Mouse (Mus musculus): ENCODE results near the gene Vapa. TPM values are rescaled to one million over a fixed set of nuclear protein-coding genes. Genes with fewer than 3 reads are reported as not detected.

Vapa gene
- polyA plus RNA-seq, 1 experiment from 2014 or later: 177 TPM

DNA sequence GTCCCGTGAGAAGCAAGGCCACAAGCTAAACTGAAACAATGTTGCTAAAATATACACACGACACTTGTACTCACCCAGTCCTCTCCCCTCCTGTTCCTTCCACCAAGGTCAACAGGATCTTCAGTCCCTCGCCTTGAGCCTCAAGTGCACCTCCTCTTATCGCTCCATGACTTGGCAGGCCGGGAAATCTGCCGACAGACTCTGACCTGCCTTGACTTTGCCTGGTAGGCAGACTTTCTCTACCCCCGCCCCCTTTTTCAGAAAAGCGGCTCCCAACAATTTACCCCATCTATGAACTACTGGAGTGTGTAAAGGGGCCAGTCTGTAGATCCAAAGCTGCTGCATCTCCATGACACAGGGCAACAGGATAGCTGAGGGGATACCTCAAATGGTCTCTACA is 41.9 kb downstream of the Vapa start:
- peaks cover 17 to 18% of the 10 kb centered on the region in 2 experiments for H3K4me1 ChIP-seq (ENCODE audit: control insufficient read depth in 2 of 2, insufficient read depth in 2 of 2, low read length in 2 of 2)
- H3K9me3 ChIP-seq (ENCODE audit: control insufficient read depth, low read length): no peaks in the 10 kb centered on the region
- H3K27me3 ChIP-seq (ENCODE audit: control insufficient read depth, insufficient read depth, low read length): no peaks in the 10 kb centered on the region
- 40% methylated on average over 8 of the region's 8 CpGs for WGBS
- H3K4me2 ChIP-seq (ENCODE audit: low read length): 0 out of 2 replicates have a peak overlapping the region, but pooled peaks have one; percentile 30
- peak overlapping the region; percentile 77 to 79 for H3K27ac ChIP-seq (replicated peaks in 1 of 2; ENCODE audit: control insufficient read depth in 1 of 2, insufficient read depth in 1 of 2, low read depth in 2 of 2, low read length in 2 of 2)
- H3K9ac ChIP-seq (ENCODE audit: low read length): no peak overlapping the region
- H3K36me3 ChIP-seq (ENCODE audit: control insufficient read depth, insufficient read depth, low read length): no peaks in the 10 kb centered on the region
- no peak overlapping the region for H3K4me3 ChIP-seq (ENCODE audit: control insufficient read depth in 1 of 2, insufficient read depth in 1 of 2, low read depth in 1 of 2, low read length in 2 of 2)
- ATAC-seq (ENCODE audit: insufficient number of reproducible peaks, insufficient read depth, low FRiP score, low read depth): no peak

DNA sequence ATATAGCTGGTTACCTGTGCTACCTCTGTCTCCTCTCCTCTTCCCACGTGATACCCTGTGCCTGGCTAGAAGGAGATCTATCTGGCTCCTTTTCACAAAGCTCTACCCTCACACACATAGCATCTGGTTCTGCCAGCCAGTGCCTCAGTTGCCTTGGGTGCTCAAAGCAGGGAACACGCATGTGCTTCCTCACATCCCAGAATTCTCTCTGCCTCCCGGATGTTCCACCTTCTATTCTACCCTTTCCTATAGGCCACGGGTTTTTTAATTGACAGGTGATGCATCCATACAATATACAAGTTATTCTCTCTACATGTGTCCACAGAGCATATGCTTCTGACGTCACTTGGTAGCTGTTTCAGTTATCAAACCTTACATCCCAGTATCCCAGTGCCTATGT is 49.2 kb downstream of the Vapa start:
- Histone ChIP-seq H3K4me3 (ENCODE audit: control insufficient read depth in 1 of 2, insufficient read depth in 1 of 2, low read depth in 1 of 2, low read length in 2 of 2) (no peak overlapping the region), H3K4me2 (ENCODE audit: low read length) (no peak overlapping the region), H3K9me3 (ENCODE audit: control insufficient read depth, low read length) (no peaks in the 10 kb centered on the region), H3K27me3 (ENCODE audit: control insufficient read depth, insufficient read depth, low read length) (no peaks in the 10 kb centered on the region), H3K9ac (ENCODE audit: low read length) (no peak overlapping the region), H3K4me1 (ENCODE audit: control insufficient read depth in 2 of 2, insufficient read depth in 2 of 2, low read length in 2 of 2) (peaks cover 2 to 4% of the 10 kb centered on the region in 2 experiments; a peak in 1 of 4 replicates), H3K36me3 (ENCODE audit: control insufficient read depth, insufficient read depth, low read length) (no peaks in the 10 kb centered on the region), H3K27ac (replicated peaks in 1 of 2; ENCODE audit: control insufficient read depth in 1 of 2, insufficient read depth in 1 of 2, low read depth in 2 of 2, low read length in 2 of 2) (no peak overlapping the region)
- no peak for ATAC-seq (ENCODE audit: insufficient number of reproducible peaks, insufficient read depth, low FRiP score, low read depth)
- 74% methylated on average over 5 of the region's 5 CpGs for WGBS

DNA sequence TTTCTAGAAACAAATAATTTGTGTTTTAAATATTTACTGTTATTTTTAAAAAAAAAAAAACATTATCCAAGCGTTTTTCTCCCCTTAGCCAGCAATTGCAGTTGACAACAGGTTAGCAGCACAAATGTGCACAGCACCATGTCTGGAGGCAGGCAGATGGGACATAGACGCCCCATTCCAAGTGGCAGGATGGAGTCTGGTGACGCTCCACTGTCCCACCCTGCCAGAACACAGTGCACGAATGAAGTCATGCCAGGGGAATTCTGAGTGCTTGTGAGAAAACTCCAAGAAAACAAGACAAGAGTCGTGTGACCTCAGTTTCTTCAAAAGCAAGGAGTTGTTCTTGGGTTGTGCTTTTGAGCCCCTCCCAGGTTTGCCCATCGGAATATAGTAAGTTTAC is 50.0 kb downstream of the Vapa start:
- Histone ChIP-seq H3K9me3 (ENCODE audit: control insufficient read depth, low read length) (no peaks in the 10 kb centered on the region), H3K4me2 (ENCODE audit: low read length) (no peak overlapping the region), H3K4me3 (ENCODE audit: control insufficient read depth in 1 of 2, insufficient read depth in 1 of 2, low read depth in 1 of 2, low read length in 2 of 2) (no peak overlapping the region), H3K27ac (replicated peaks in 1 of 2; ENCODE audit: control insufficient read depth in 1 of 2, insufficient read depth in 1 of 2, low read depth in 2 of 2, low read length in 2 of 2) (no peak overlapping the region), H3K9ac (ENCODE audit: low read length) (no peak overlapping the region), H3K27me3 (ENCODE audit: control insufficient read depth, insufficient read depth, low read length) (no peaks in the 10 kb centered on the region), H3K4me1 (ENCODE audit: control insufficient read depth in 2 of 2, insufficient read depth in 2 of 2, low read length in 2 of 2) (peaks cover 2 to 9% of the 10 kb centered on the region in 2 experiments; a peak in 2 of 4 replicates), H3K36me3 (ENCODE audit: control insufficient read depth, insufficient read depth, low read length) (no peaks in the 10 kb centered on the region)
- no peak for ATAC-seq (ENCODE audit: insufficient number of reproducible peaks, insufficient read depth, low FRiP score, low read depth)
- WGBS: 34% methylated on average over 6 of the region's 6 CpGs

DNA sequence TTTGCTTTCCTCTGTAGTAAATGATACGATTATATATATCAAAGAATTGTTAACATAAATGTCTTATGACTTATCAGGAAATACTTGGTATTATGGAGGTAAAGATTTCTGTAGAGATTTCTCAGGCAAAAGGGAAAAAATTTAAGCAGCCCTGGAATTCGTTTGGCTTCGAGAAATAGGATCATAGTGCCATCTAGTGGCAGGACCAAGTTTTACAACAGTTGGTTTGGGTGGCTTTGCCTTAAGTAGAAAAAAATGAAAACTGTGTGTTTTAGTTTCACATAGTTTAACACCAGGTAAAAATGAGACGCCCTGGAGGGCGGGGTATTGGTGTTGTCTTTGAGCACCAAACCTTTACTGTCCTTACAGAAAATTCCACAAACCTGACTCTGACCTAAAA is 50.6 kb downstream of the Vapa start:
- no peak overlapping the region for H3K4me3 ChIP-seq (ENCODE audit: control insufficient read depth in 1 of 2, insufficient read depth in 1 of 2, low read depth in 1 of 2, low read length in 2 of 2)
- peaks cover 2 to 9% of the 10 kb centered on the region in 2 experiments; a peak in 2 of 4 replicates for H3K4me1 ChIP-seq (ENCODE audit: control insufficient read depth in 2 of 2, insufficient read depth in 2 of 2, low read length in 2 of 2)
- no peak for ATAC-seq (ENCODE audit: insufficient number of reproducible peaks, insufficient read depth, low FRiP score, low read depth)
- H3K9ac ChIP-seq (ENCODE audit: low read length): no peak overlapping the region
- H3K36me3 ChIP-seq (ENCODE audit: control insufficient read depth, insufficient read depth, low read length): no peaks in the 10 kb centered on the region
- no peak overlapping the region; the same call in 1 of the 2 replicates for H3K4me2 ChIP-seq (ENCODE audit: low read length)
- H3K27ac ChIP-seq (replicated peaks in 1 of 2; ENCODE audit: control insufficient read depth in 1 of 2, insufficient read depth in 1 of 2, low read depth in 2 of 2, low read length in 2 of 2): no peak overlapping the region
- H3K9me3 ChIP-seq (ENCODE audit: control insufficient read depth, low read length): no peaks in the 10 kb centered on the region
- 3% methylated on average over 5 of the region's 5 CpGs for WGBS
- no peaks in the 10 kb centered on the region for H3K27me3 ChIP-seq (ENCODE audit: control insufficient read depth, insufficient read depth, low read length)

DNA sequence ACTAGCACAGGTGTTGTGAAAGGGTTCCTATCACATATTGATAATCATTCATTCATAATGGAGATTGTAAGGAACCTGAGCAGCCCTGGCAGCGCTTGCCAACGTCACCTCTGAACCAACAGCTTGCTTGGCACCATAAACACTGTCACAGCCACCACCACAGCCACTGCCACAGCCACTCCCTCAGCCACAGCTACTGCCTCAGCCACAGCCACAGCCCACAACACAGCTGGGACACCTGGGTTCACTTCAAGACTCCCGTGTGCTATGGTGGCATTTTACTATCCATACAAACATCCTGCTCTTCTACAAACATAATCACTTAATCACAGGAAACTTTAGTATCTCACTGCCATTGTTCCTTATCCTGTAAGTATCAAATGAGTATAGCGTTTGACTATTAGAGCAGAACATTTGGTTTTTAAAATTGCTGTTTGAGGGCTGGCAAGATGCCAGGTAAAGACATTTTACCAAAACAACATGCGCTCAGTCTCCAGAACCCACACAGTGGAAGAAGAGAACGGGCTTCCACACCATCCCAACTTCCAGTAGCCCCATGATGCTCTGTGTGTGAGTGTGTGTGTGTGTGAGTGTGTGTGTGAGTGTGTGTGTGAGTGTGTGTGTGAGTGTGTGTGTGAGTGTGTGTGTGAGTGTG is 51.9 kb downstream of the Vapa start:
- Histone ChIP-seq H3K36me3 (ENCODE audit: control insufficient read depth, insufficient read depth, low read length) (no peaks in the 10 kb centered on the region), H3K27ac (replicated peaks in 1 of 2; ENCODE audit: control insufficient read depth in 1 of 2, insufficient read depth in 1 of 2, low read depth in 2 of 2, low read length in 2 of 2) (no peak overlapping the region), H3K4me2 (ENCODE audit: low read length) (no peak overlapping the region), H3K9me3 (ENCODE audit: control insufficient read depth, low read length) (no peaks in the 10 kb centered on the region), H3K27me3 (ENCODE audit: control insufficient read depth, insufficient read depth, low read length) (no peaks in the 10 kb centered on the region), H3K4me3 (ENCODE audit: control insufficient read depth in 1 of 2, insufficient read depth in 1 of 2, low read depth in 1 of 2, low read length in 2 of 2) (no peak overlapping the region), H3K9ac (ENCODE audit: low read length) (no peak overlapping the region), H3K4me1 (ENCODE audit: control insufficient read depth in 2 of 2, insufficient read depth in 2 of 2, low read length in 2 of 2) (peaks cover 2 to 9% of the 10 kb centered on the region in 2 experiments; a peak in 2 of 4 replicates)
- ATAC-seq (ENCODE audit: insufficient number of reproducible peaks, insufficient read depth, low FRiP score, low read depth): no peak
- 69% methylated on average over 6 of the region's 6 CpGs for WGBS

DNA sequence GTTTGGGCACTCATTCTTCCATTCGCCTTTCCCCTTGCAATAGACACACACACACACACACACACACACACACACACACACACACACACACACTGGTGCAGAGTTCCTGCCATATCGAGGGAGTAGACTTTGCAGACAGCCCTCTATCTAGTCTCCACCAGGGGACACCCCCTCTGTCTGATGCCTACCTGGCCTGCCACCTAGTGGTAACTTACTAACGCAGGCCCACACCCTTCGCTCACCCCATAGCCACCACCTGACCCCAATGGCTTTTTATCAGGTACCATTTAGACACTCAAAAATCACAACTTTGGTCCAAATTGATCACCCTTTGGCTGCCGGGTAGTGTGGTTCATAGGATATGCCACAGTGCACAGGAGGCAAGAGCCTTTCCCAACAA is 54.1 kb downstream of the Vapa start:
- no peaks in the 10 kb centered on the region for H3K9me3 ChIP-seq (ENCODE audit: control insufficient read depth, low read length)
- no peak; the same call in 1 of the 2 replicates for ATAC-seq (ENCODE audit: insufficient number of reproducible peaks, insufficient read depth, low FRiP score, low read depth)
- H3K4me3 ChIP-seq (ENCODE audit: control insufficient read depth in 1 of 2, insufficient read depth in 1 of 2, low read depth in 1 of 2, low read length in 2 of 2): no peak overlapping the region
- H3K27me3 ChIP-seq (ENCODE audit: control insufficient read depth, insufficient read depth, low read length): no peaks in the 10 kb centered on the region
- 40% methylated on average over 5 of the region's 5 CpGs for WGBS
- no peak overlapping the region for H3K9ac ChIP-seq (ENCODE audit: low read length)
- no peaks in the 10 kb centered on the region for H3K36me3 ChIP-seq (ENCODE audit: control insufficient read depth, insufficient read depth, low read length)
- no peak overlapping the region for H3K4me2 ChIP-seq (ENCODE audit: low read length)
- H3K4me1 ChIP-seq (ENCODE audit: control insufficient read depth in 2 of 2, insufficient read depth in 2 of 2, low read length in 2 of 2): peaks cover 2 to 9% of the 10 kb centered on the region in 2 experiments; a peak in 2 of 4 replicates
- H3K27ac ChIP-seq (replicated peaks in 1 of 2; ENCODE audit: control insufficient read depth in 1 of 2, insufficient read depth in 1 of 2, low read depth in 2 of 2, low read length in 2 of 2): no peak overlapping the region

DNA sequence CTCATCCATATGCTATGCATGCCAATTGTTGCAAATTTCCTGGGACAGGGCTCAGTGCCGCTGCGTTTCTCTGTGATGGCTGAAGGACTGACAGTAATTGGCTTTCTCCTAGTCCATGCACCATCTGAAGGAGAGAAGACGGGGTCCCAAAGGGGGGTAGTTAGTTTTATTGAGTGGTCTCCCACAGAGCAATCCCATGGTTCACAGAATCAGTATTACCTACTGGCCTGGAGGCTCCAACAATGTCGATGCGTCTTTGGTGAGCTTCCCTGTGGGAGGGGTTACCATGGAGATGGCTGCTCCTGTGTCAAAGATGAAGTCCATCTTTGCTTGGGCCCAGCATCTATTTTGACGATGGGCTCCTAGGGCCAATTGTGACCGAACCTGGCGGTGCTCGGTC is 54.6 kb downstream of the Vapa start:
- H3K9ac ChIP-seq (ENCODE audit: low read length): no peak overlapping the region
- H3K4me2 ChIP-seq (ENCODE audit: low read length): peak overlapping the region; percentile 39
- no peaks in the 10 kb centered on the region for H3K27me3 ChIP-seq (ENCODE audit: control insufficient read depth, insufficient read depth, low read length)
- no peak for ATAC-seq (ENCODE audit: insufficient number of reproducible peaks, insufficient read depth, low FRiP score, low read depth)
- H3K4me1 ChIP-seq (ENCODE audit: control insufficient read depth in 2 of 2, insufficient read depth in 2 of 2, low read length in 2 of 2): peaks cover 2 to 9% of the 10 kb centered on the region in 2 experiments; a peak in 2 of 4 replicates
- 53% methylated on average over 9 of the region's 9 CpGs for WGBS
- H3K36me3 ChIP-seq (ENCODE audit: control insufficient read depth, insufficient read depth, low read length): no peaks in the 10 kb centered on the region
- H3K9me3 ChIP-seq (ENCODE audit: control insufficient read depth, low read length): no peaks in the 10 kb centered on the region
- no peak overlapping the region for H3K27ac ChIP-seq (replicated peaks in 1 of 2; ENCODE audit: control insufficient read depth in 1 of 2, insufficient read depth in 1 of 2, low read depth in 2 of 2, low read length in 2 of 2)
- H3K4me3 ChIP-seq (ENCODE audit: control insufficient read depth in 1 of 2, insufficient read depth in 1 of 2, low read depth in 1 of 2, low read length in 2 of 2): peak overlapping the region; percentile 2 to 3; a peak in 1 of 4 replicates

DNA sequence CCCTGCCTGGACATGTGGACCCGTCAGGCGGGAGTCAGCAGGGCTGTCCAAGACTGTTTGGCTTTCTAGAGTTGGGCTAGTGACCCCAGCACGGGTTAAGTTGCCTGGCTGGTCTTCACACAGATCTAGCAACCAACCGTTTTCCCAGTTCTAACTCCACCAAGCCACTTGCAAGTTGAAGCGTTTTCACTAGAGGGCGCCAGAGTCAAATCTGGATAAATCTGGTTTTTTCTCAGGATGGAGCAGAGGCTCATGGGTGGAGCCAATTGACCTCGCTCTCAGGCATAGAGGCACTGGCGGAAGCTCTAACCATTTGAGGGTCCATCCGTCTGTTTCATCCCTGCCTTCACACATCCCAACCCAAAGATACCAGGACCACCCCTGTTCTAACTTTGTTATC is 55.1 kb downstream of the Vapa start:
- Histone ChIP-seq H3K4me3 (ENCODE audit: control insufficient read depth in 1 of 2, insufficient read depth in 1 of 2, low read depth in 1 of 2, low read length in 2 of 2) (0 out of 4 replicates have a peak overlapping the region, but pooled peaks have one; percentile 2 to 3), H3K9ac (ENCODE audit: low read length) (no peak overlapping the region), H3K27ac (replicated peaks in 1 of 2; ENCODE audit: control insufficient read depth in 1 of 2, insufficient read depth in 1 of 2, low read depth in 2 of 2, low read length in 2 of 2) (no peak overlapping the region), H3K9me3 (ENCODE audit: control insufficient read depth, low read length) (no peaks in the 10 kb centered on the region), H3K4me2 (ENCODE audit: low read length) (peak overlapping the region; percentile 39), H3K27me3 (ENCODE audit: control insufficient read depth, insufficient read depth, low read length) (no peaks in the 10 kb centered on the region), H3K4me1 (ENCODE audit: control insufficient read depth in 2 of 2, insufficient read depth in 2 of 2, low read length in 2 of 2) (peaks cover 0 to 7% of the 10 kb centered on the region in 2 experiments; a peak in 2 of 4 replicates), H3K36me3 (ENCODE audit: control insufficient read depth, insufficient read depth, low read length) (no peaks in the 10 kb centered on the region)
- ATAC-seq (ENCODE audit: insufficient number of reproducible peaks, insufficient read depth, low FRiP score, low read depth): no peak
- 39% methylated on average over 9 of the region's 9 CpGs for WGBS

All from heart, embryonic 14.5 days (tissue).